Mouse (Mus musculus): ENCODE measurements around the gene Nebl. TPM values are rescaled to one million over a fixed set of nuclear protein-coding genes. Genes with fewer than 3 reads are reported as not detected.

Gene Nebl
- polyA plus RNA-seq, 1 experiment from 2014 or later = 9.4 TPM

GRCm38 (mm10) chr2:17715149-17715767 lies 16.0 kb downstream of the Nebl start:
- Histone ChIP-seq H3K4me1 (ENCODE audit: control insufficient read depth, insufficient read depth, low read length) (no peaks in the 10 kb centered on the region; the same call in 1 of the 2 replicates), H3K4me3 (ENCODE audit: low read depth, low read length) (no peak overlapping the region), H3K9me3 (ENCODE audit: control insufficient read depth, low read length) (peaks cover 7% of the 10 kb centered on the region; the same call in 1 of the 2 replicates), H3K36me3 (ENCODE audit: control insufficient read depth, insufficient read depth, low read length) (no peaks in the 10 kb centered on the region), H3K27ac (replicated peaks; ENCODE audit: low read depth, low read length) (no peak overlapping the region), H3K4me2 (ENCODE audit: low read depth, low read length) (no peak overlapping the region), H3K9ac (ENCODE audit: low read depth, low read length) (no peak overlapping the region), H3K27me3 (replicated peaks; ENCODE audit: control insufficient read depth, insufficient read depth, low read length) (no peaks in the 10 kb centered on the region)
- DNase-seq (ENCODE audit: low spot score) = no peak
- WGBS = 68% methylated on average over 9 of the region's 9 CpGs
- no peak for ATAC-seq (ENCODE audit: low read depth)

GRCm38 (mm10) chr2:17714661-17715060 lies 16.6 kb downstream of the Nebl start:
- DNase-seq (ENCODE audit: low spot score) (no peak), ATAC-seq (ENCODE audit: low read depth) (no peak)
- 82% methylated on average over 14 of the region's 14 CpGs for WGBS
- no peak overlapping the region for H3K9ac ChIP-seq (ENCODE audit: low read depth, low read length)
- H3K9me3 ChIP-seq (ENCODE audit: control insufficient read depth, low read length) = peaks cover 7% of the 10 kb centered on the region; the same call in 1 of the 2 replicates
- H3K4me2 ChIP-seq (ENCODE audit: low read depth, low read length) = no peak overlapping the region
- H3K27me3 ChIP-seq (replicated peaks; ENCODE audit: control insufficient read depth, insufficient read depth, low read length) = no peaks in the 10 kb centered on the region
- H3K36me3 ChIP-seq (ENCODE audit: control insufficient read depth, insufficient read depth, low read length) = no peaks in the 10 kb centered on the region
- no peak overlapping the region for H3K27ac ChIP-seq (replicated peaks; ENCODE audit: low read depth, low read length)
- no peak overlapping the region for H3K4me3 ChIP-seq (ENCODE audit: low read depth, low read length)
- H3K4me1 ChIP-seq (ENCODE audit: control insufficient read depth, insufficient read depth, low read length) = peaks cover 4% of the 10 kb centered on the region; the same call in 1 of the 2 replicates

DNA sequence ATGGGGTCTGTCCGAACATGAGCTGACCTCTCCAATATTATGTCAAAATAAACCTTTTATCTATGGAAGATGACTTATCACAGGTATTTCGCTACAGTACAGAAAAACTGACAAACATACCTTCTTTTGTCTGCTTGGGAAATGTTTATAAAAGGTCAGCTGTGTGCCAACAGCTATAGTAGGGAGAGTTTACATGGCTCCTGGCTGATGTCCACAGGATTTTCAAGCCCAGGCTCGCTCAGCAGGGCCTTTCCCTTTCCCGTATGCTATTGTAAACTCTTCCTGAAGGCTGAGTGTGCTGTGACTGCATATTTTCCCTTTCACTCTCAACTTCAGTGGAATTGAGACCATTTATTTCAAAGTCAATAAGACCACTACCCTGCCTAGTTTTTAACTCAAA lies 17.1 kb downstream of the Nebl start:
- Histone ChIP-seq H3K27me3 (replicated peaks; ENCODE audit: control insufficient read depth, insufficient read depth, low read length) (no peaks in the 10 kb centered on the region), H3K9ac (ENCODE audit: low read depth, low read length) (no peak overlapping the region), H3K4me3 (ENCODE audit: low read depth, low read length) (no peak overlapping the region), H3K27ac (replicated peaks; ENCODE audit: low read depth, low read length) (no peak overlapping the region), H3K4me1 (ENCODE audit: control insufficient read depth, insufficient read depth, low read length) (peaks cover 4% of the 10 kb centered on the region; the same call in 1 of the 2 replicates), H3K9me3 (ENCODE audit: control insufficient read depth, low read length) (peaks cover 7% of the 10 kb centered on the region; the same call in 1 of the 2 replicates), H3K36me3 (ENCODE audit: control insufficient read depth, insufficient read depth, low read length) (no peaks in the 10 kb centered on the region), H3K4me2 (ENCODE audit: low read depth, low read length) (no peak overlapping the region)
- DNase-seq (ENCODE audit: low spot score) (no peak), ATAC-seq (ENCODE audit: low read depth) (no peak)
- WGBS = 61% methylated on average over 4 of the region's 4 CpGs

DNA sequence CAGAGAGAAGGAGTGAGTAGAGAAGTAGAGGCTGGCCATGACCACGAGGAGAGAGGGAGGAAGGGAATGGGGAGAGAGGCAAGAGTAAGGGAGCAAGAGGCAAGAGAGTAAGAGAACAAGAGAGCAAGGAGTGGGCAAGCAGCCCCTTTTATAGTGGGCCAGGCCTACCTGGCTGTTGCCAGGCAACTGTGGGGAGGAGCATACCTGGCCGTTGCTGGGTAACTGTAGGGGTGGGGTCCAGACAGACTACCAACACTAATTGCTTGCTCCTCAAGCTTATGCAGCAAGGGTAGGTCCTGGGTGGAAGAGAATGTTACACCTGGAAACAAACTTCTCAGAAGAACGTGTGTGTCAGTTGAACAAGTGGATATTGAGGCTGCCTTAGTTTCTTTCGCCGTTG lies 20.0 kb downstream of the Nebl start:
- Histone ChIP-seq H3K9ac (ENCODE audit: low read depth, low read length) (no peak overlapping the region), H3K36me3 (ENCODE audit: control insufficient read depth, insufficient read depth, low read length) (no peaks in the 10 kb centered on the region), H3K9me3 (ENCODE audit: control insufficient read depth, low read length) (peaks cover 3% of the 10 kb centered on the region; the same call in 1 of the 2 replicates), H3K27me3 (replicated peaks; ENCODE audit: control insufficient read depth, insufficient read depth, low read length) (no peaks in the 10 kb centered on the region), H3K4me3 (ENCODE audit: low read depth, low read length) (no peak overlapping the region), H3K4me1 (ENCODE audit: control insufficient read depth, insufficient read depth, low read length) (peaks cover 4% of the 10 kb centered on the region; the same call in 1 of the 2 replicates), H3K4me2 (ENCODE audit: low read depth, low read length) (no peak overlapping the region), H3K27ac (replicated peaks; ENCODE audit: low read depth, low read length) (no peak overlapping the region)
- DNase-seq (ENCODE audit: low spot score) (no peak), ATAC-seq (ENCODE audit: low read depth) (no peak)
- WGBS = 80% methylated on average over 5 of the region's 5 CpGs

DNA sequence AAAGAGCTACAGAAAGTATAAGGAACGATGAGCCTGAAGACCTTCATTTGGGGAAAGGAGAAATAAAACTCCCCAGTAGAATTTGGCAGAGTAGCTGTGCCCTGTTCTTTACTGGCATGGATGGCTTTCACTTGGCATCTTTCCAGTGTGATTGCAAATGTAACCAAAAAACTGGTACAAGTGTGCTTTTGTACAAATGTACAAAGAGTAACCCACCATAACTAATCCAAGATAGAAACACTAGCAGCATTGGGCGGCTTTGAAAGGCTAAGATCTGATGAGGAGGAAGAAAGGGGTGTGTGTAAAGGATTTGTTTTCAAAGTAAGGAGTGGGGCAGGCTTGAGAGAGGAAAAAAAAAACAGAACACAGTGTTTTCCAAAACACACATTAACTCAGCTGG lies 21.2 kb downstream of the Nebl start:
- ATAC-seq (ENCODE audit: low read depth) = no peak
- Histone ChIP-seq H3K4me2 (ENCODE audit: low read depth, low read length) (no peak overlapping the region), H3K4me3 (ENCODE audit: low read depth, low read length) (no peak overlapping the region), H3K36me3 (ENCODE audit: control insufficient read depth, insufficient read depth, low read length) (no peaks in the 10 kb centered on the region), H3K27ac (replicated peaks; ENCODE audit: low read depth, low read length) (no peak overlapping the region; the same call in 1 of the 2 replicates), H3K9ac (ENCODE audit: low read depth, low read length) (no peak overlapping the region), H3K9me3 (ENCODE audit: control insufficient read depth, low read length) (no peaks in the 10 kb centered on the region), H3K4me1 (ENCODE audit: control insufficient read depth, insufficient read depth, low read length) (peaks cover 8% of the 10 kb centered on the region; the same call in 1 of the 2 replicates), H3K27me3 (replicated peaks; ENCODE audit: control insufficient read depth, insufficient read depth, low read length) (no peaks in the 10 kb centered on the region)
- peak; percentile 39 for DNase-seq (ENCODE audit: low spot score)
- 64% methylated on average over 2 of the region's 2 CpGs for WGBS

- no peak overlapping the region for H3K4me2 ChIP-seq (ENCODE audit: low read depth, low read length)
- H3K36me3 ChIP-seq (ENCODE audit: control insufficient read depth, insufficient read depth, low read length) = no peaks in the 10 kb centered on the region
- H3K9ac ChIP-seq (ENCODE audit: low read depth, low read length) = no peak overlapping the region
- no peak overlapping the region for H3K27ac ChIP-seq (replicated peaks; ENCODE audit: low read depth, low read length)
- no peak overlapping the region for H3K4me3 ChIP-seq (ENCODE audit: low read depth, low read length)
- no peaks in the 10 kb centered on the region for H3K27me3 ChIP-seq (replicated peaks; ENCODE audit: control insufficient read depth, insufficient read depth, low read length)
- no peak for DNase-seq (ENCODE audit: low spot score)
- peaks cover 12% of the 10 kb centered on the region; the same call in 1 of the 2 replicates for H3K4me1 ChIP-seq (ENCODE audit: control insufficient read depth, insufficient read depth, low read length)
- H3K9me3 ChIP-seq (ENCODE audit: control insufficient read depth, low read length) = no peaks in the 10 kb centered on the region
- WGBS = 75% methylated on average over 5 of the region's 5 CpGs
- no peak for ATAC-seq (ENCODE audit: low read depth)
Measured at GRCm38 (mm10) chr2:17705964-17706363, 25.3 kb downstream of the Nebl start.

GRCm38 (mm10) chr2:17705426-17705825 lies 25.8 kb downstream of the Nebl start:
- Histone ChIP-seq H3K27me3 (replicated peaks; ENCODE audit: control insufficient read depth, insufficient read depth, low read length) (no peaks in the 10 kb centered on the region), H3K27ac (replicated peaks; ENCODE audit: low read depth, low read length) (no peak overlapping the region), H3K36me3 (ENCODE audit: control insufficient read depth, insufficient read depth, low read length) (no peaks in the 10 kb centered on the region), H3K4me1 (ENCODE audit: control insufficient read depth, insufficient read depth, low read length) (peaks cover 12% of the 10 kb centered on the region; the same call in 1 of the 2 replicates), H3K9me3 (ENCODE audit: control insufficient read depth, low read length) (no peaks in the 10 kb centered on the region), H3K4me2 (ENCODE audit: low read depth, low read length) (no peak overlapping the region), H3K9ac (ENCODE audit: low read depth, low read length) (no peak overlapping the region), H3K4me3 (ENCODE audit: low read depth, low read length) (no peak overlapping the region)
- ATAC-seq (ENCODE audit: low read depth) (no peak), DNase-seq (ENCODE audit: low spot score) (peak; percentile 36)
- WGBS = 59% methylated on average over 3 of the region's 3 CpGs

DNA sequence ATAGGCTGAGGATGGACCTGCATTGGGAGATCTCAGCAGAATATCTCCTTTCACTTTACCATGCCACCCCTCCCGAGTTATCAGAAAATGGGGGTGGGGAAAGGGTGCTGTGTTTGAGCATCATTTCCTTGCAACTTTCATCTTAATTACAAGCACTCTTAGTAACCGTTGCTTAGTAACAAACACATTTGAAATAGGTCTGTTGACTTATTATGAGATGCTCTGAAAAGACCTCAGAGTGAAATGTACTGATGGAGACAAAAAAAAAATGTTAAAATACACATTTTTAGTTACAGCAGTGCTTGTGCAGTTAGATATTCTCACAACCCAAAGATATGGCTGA lies 28.1 kb downstream of the Nebl start:
- ATAC-seq (ENCODE audit: low read depth) = no peak
- no peaks in the 10 kb centered on the region for H3K27me3 ChIP-seq (replicated peaks; ENCODE audit: control insufficient read depth, insufficient read depth, low read length)
- 60% methylated on average over 2 of the region's 2 CpGs for WGBS
- H3K4me3 ChIP-seq (ENCODE audit: low read depth, low read length) = no peak overlapping the region
- H3K27ac ChIP-seq (replicated peaks; ENCODE audit: low read depth, low read length) = no peak overlapping the region
- no peak for DNase-seq (ENCODE audit: low spot score)
- no peaks in the 10 kb centered on the region for H3K9me3 ChIP-seq (ENCODE audit: control insufficient read depth, low read length)
- H3K4me2 ChIP-seq (ENCODE audit: low read depth, low read length) = no peak overlapping the region
- no peak overlapping the region for H3K9ac ChIP-seq (ENCODE audit: low read depth, low read length)
- no peaks in the 10 kb centered on the region for H3K36me3 ChIP-seq (ENCODE audit: control insufficient read depth, insufficient read depth, low read length)
- H3K4me1 ChIP-seq (ENCODE audit: control insufficient read depth, insufficient read depth, low read length) = 0 out of 2 replicates have a peak, but pooled peaks cover 8% of the 10 kb centered on the region
